Mouse (Mus musculus) T-helper 2 cell (primary cell): ENCODE data around the gene Clec16a.

Source experiments
- in situ Hi-C: fragments of 300-600 bp; cut with MboI, MseI; formaldehyde crosslinking; loops from one replicate; pipeline ENCODE4 v1.15.1; 2025; ENCODE audit warnings: high pct_unique_total_duplicates

Gene Clec16a

DNA sequence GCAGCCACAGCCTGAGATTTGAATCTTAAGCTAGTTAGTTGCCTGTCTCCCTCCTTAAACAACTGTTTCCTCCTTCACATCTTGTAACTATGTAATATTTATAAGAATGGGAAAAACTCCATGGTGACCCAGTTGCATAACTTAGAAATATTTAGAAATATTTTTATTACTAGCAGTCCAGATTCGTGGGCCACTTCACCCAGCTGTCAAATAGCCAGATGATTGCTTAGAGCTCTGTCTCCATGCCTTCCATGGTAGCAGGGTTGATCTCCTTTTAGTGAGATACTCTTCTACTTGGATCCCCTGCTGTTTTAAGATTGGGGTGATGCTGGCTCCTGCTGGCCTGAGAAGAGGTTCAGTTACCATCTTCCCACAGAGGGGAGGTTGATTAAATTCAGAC is 33.2 kb downstream of the Clec16a start:
- in situ Hi-C loops = loop anchor here (5.0 to 10.0 kb wide), 2 partner anchors 49 to 196 kb away; no protein-coding TSS in a partner anchor

DNA sequence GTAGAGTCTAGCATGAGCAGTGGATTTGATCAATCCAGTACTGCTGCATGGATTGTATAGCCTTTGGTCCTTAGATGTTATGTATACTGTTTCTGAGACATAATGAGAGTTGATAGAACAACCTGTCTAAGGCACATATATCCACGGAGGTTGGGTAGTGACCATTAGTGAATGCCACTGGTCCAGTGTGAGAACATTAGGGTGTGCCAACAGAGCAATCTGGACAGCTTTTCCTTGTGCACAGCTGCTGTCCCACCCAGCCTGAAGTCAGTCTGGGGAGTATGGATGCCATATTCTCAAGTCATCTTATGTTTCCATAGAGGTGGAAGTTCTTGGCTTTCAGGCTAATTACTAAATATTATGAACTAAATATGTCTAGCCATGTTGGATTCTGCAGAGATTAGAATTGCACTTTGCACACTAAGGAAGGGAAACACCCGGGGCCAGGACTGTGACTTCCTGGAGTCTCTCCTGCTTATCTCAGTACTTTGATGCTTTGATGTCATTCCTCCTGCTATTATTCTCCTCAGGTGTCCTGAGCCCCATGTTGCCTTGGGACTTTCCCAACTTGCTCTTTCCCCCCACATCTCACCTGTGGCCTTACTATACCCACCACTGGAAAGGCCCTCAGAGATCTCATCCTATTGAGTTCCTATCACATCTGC is 36.2 kb downstream of the Clec16a start:
- in situ Hi-C loops = loop anchor here (5.0 kb wide), 1 partner anchor 286 kb away; no protein-coding TSS in a partner anchor

DNA sequence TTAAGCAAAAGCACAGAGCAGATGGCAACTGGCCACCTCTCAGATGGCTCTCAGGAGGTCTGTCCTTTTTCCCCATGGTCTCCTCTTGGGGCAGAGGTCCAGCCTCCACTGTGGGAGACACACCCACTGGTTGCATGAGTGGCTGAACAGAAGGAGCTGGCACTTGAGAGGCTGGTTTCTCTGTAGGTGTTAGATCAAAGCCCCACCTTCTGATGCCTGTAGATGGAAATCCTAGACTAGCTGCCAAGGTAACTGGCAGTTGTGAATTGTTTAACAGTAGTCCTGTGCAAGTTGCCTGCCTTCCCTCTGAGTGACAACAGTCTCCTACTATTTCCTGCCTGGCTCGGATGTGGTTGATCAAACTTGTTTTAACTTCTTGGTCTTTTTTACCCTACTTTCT is 40.0 kb downstream of the Clec16a start:
- in situ Hi-C loops = no loop called here

DNA sequence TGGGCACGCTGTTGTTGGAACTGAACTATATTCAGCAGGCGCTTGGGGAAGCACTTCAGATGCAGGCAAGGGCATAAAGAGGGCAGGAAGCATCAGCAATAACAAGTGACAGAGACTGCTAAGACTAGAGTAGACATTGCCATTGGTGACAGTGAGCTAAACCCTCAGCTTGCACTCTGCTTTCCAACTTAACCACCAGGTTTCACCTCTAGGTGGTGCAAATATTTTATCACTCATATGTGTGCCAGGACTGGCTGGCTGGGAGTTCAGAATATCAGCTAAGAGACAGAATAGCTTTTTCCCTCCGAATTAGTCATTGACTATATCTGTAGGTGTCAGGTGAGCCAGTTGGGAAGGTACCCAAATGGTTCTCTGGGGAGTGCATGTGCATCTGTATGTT is 41.4 kb downstream of the Clec16a start:
- in situ Hi-C loops = no loop called here

DNA sequence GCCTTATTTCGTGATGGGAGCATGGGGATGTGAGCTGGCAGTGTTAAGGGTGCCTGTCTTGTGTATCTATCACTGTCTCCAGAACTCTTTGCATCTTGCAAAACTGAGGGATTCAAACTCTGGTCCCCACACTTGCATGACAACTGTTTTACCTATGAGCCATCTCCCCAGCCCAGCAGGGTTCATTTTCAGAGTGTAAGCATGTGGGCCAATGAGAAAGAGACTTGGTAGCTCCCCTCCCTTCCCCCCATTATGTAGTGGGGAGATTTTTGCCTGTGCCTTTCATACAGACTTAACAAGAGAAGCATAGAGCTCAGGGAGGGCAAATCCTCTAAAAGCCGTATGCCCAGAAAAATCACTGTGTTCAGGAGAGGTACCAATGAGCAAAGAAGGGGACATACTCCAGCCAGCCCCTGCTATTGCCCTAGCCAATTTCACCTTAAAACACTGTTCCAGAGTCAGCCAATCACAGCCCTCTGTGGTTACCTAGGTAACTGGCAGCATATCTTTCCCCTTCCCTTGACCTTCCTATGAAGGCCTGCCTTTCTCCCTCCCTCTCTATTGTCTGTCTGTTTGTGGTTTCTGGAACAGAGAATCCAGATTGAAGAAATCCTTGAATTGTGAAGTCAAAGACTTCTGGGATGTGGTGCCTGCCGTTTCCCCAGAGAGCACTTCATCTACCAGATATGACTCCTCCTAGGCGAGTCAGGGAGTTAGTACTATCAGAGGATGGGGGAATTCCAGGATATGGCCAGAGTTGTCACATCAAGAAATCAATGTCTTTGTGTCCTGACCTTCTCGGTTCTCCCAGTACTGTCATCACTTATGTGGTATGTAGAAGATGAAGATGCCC is 55.0 kb downstream of the Clec16a start:
- in situ Hi-C loops = no loop called here

DNA sequence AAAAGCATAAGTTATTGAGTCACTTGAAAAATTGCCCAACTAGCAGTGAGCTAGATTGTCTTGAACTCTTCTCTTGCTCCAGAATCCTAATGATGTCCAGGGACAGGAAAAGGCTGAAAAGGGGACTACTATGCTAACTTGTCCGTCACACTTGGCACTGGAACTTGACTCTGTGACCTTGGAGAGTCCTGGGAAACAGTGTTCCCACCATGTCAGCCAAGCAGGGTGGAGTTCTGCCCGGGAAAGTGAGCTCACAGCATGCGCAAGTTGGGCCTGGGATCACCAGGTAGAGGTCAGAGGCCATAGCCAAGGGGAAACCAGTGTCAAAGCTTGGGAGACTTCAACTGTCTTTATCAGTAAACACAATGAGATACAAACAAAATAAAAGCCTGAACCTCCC is 62.7 kb downstream of the Clec16a start:
- in situ Hi-C loops = no loop called here

DNA sequence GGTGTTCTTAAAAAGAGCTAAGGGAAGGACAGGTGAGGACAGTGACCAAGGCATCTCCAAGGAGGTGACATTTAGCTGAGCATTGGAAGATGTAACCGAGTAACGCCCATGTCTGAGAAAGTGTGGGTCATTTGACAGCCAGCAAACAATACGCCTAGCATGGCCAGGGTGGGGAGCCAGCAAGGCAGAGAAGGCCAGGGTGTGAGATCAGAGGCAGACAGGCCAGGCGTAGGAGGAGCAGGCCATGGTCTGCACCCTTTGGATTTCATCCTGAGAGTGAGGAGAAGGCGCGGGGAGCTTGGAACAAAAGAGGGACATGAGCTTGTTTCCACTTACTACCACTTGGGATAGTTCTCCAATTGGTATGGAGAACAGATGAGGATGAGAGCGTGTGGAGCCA is 64.8 kb downstream of the Clec16a start:
- in situ Hi-C loops = no loop called here

DNA sequence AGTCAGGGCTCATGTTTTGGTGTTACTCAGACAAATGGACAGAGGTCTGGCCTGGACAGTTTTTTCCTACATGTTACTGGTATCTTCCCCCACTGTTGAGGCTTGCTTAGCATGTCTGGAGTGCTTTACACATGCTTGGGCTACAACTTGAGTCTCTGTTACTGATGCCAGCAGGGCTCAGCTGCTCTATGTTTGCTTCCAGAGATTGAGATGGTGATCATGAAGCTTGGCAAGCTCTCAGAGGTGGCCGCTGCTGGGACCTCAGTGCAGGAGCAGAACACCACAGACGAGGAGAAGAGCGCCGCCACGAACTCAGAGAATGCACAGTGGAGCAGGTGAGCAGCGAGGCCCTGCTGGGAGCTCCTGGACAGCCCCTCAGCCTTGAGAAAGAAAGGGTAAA is 65.7 kb downstream of the Clec16a start:
- in situ Hi-C loops = no loop called here

DNA sequence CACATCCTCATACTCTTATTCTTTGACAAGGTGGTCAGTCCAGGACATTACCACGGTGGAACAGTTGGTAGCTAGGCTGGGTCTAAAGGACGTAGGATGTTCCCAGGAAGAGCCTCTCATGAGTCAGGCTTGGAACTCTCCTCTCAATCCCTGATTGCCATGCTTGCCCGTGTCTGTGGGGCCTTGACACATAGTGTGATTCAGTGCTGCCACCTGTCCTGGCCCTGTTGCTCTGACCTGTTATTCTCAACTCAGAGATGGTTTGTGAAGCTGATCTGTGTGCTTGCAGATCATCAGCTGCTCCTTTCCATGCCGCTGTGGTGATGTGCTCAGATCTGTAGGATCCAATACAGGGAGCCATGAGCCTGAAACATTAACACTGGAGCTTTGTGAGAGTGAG is 66.2 kb downstream of the Clec16a start:
- in situ Hi-C loops = no loop called here

DNA sequence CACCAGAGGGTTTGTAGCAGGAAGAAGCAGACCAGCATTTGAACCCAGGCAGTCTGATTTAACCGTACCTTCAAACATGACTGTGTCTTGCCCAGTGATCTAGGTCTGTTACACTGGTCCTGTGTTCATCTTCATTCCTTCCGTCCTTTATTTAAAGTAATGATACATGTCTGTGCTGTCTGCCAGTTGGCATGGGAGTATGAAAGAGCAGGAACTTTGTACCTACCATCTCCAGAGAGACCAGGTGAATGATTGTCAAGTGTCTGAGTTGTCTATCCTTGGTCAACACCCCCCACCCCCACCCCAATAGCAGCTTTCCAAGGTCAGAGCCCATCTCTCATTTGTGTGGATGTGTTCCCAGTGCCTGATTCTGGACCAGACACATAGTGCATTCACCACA is 68.9 kb downstream of the Clec16a start:
- in situ Hi-C loops = no loop called here

DNA sequence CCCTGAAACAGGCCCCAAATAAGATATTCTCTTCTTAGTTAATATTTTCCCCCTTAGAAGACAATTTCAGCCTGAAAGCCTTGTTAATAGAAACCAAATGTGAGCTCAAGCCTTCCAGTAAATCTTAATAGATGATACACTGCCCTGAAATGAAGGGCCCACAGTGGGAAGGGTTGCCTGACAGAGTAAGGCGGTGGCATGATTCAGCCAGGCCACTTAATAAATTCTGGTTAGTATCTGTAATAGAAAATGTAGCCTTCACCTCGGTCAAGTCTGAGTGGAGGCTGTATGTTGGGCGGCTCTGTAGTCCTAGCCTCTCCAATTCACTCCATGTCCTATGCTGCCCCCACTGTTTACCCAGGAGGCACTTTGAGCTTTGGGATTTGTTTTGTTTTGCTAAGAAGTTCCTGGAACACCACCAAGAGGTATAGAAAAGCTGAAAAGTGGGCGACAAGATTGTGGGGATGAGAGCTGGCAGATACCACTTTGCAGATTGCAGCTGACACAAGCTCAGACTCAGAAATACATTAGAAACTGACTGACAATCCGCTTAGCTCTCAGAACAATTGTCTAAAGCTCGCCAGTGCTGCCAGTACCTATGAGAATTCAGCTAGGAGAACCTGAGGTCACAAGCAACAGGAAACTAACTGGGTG is 75.9 kb downstream of the Clec16a start:
- in situ Hi-C loops = no loop called here

DNA sequence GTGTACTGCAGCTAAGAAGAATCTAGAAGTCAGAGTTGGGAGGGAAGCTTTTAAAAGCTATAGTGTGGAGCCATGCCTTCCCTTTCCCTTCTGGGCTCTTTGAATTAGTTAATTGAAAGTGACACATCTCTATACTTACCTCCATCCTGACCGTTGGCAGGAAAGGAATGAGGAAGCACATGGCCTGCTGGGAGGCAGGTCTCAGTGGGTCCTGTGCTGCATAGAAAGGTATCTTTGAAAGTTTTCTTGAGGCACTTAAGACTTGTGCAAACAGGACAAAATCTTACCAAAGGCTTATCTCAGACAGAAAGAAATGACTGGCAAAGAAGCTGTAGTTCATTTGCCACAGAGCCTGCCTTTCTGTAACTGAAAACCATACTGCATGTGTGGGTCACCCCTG is 76.6 kb downstream of the Clec16a start:
- in situ Hi-C loops = no loop called here

DNA sequence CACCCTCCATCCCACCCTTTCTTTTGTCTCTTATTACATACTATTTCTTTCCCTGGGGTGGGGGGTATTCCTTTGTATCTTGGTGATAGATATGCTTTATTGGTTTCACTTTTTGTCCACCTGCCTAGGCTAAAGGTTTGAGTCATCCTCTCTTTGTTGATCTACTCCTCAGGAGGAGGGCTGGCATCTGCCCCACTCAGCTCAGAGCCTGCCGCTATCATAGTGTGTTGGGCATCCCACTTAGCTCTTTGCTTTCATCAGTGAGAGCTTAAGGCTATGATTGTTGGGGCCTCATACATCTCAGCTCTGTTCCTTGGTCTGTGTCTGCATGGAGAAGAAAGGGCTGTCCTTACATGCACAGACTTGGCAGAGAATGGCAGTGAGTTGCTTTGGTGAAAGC is 81.0 kb downstream of the Clec16a start:
- in situ Hi-C loops = loop anchor here (5.0 kb wide), 1 partner anchor 49 kb away; no protein-coding TSS in a partner anchor

DNA sequence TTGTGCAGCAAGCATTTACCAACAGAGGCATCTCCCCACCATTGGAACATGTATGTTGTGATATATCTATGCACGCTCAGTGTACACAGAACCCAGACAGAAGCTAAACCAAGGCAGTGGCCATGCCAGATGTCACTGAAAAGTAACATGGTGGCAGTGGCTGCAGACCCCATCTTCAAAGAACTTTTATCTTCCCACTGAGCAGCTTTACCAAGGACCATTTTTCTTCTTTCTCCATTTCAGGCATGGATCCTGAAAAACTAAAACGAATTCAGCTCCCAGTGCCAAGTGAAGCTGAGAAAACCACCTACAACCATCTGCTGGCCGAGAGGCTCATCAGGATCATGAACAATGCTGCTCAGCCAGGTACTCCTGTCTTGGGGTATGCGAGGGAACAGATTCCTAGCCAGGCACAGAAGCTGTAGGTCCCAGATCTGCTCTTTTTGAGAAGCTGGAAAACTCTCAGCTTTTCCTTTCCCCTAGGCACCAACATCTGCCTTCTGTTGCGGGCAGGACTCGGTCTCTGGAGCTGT is 82.1 kb downstream of the Clec16a start:
- in situ Hi-C loops = loop anchor here (5.0 kb wide), 1 partner anchor 50 kb away; no protein-coding TSS in a partner anchor

DNA sequence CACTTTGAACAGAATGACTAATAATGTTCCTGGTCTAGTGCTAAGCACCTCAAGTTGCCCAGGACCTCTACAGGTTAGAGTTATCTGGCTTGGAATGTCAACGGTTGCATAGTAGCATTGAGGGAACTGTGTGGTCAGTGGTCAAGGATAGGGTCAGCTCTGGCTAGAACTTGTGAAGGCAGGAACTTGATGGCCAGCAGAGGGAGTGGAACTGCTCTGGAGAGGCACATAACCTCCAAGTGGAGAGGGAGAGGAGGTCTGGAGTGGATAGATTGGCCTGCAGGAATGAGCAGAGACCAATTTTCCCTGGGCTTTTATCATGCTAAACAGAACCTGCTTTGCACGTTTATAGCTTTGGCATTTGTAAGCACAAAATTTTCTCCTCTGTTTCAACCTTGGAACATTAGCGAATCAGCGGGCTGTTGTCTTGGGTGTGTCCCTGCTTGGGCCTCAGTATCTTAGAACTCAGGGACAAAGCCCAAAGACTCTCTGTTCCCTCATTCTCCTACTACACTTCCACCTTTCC is 83.0 kb downstream of the Clec16a start:
- in situ Hi-C loops = loop anchor here (5.0 kb wide), 1 partner anchor 51 kb away; no protein-coding TSS in a partner anchor

DNA sequence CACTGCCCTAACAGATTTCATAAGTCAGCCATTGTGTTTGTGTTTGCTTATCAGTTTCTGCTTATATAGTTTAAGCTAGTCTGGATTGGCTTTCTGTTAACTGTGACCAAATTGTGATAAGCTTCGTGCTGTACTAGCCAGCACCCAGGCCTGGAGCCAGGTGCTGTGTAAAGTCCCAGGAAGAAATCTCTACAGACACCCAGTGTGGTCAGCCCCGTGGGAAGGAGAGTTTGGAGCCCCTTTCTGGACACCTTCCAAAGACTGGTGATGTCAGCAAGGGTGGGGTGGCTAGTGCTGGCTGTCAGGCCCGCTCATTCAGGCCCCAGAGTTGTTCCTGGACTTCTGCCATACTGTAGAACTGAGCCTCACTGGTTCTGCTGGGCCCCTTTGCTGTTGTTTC is 83.8 kb downstream of the Clec16a start:
- in situ Hi-C loops = loop anchor here (5.0 kb wide), 1 partner anchor 52 kb away; no protein-coding TSS in a partner anchor

DNA sequence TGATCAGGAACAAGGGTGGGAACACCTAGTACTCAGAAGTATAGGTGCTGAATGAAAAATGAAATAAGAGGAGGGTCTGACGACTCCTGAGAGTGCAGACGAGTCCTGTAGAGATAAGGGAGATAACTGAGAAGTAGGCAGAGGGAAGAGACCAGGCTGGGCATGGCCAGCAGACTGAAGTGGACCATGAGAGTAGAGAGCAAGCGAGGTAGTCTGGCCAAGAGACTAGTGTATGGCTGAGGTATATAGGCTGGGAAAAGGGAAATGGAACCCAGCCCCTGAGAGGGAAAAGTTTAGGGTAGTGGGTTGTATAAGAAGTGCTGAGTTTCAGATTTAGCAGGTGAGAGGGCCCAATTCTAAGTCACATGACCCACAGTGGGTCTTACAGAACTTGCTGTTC is 84.2 kb downstream of the Clec16a start:
- in situ Hi-C loops = loop anchor here (5.0 kb wide), 1 partner anchor 52 kb away; no protein-coding TSS in a partner anchor

DNA sequence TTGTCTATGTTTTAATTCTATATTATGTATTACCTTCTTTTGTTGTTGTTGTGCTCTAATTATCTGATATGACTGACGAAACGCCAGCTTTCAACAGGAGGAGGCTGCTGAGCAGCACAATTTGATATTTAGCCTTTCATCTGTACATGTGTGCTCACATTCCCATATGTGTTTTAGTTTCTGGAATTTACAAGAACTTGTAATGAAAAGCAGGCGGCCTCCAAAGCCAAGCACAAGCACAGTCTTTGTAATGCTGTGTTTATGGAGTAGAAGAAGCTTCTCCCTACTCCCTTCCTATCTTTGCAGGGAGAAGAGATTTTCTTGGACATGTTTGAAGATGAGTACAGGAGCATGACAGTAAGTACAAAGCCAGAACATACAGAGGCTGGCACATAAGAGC is 89.8 kb downstream of the Clec16a start:
- in situ Hi-C loops = loop anchor here (5.0 to 10.0 kb wide), 2 partner anchors 87 to 210 kb away; no protein-coding TSS in a partner anchor

DNA sequence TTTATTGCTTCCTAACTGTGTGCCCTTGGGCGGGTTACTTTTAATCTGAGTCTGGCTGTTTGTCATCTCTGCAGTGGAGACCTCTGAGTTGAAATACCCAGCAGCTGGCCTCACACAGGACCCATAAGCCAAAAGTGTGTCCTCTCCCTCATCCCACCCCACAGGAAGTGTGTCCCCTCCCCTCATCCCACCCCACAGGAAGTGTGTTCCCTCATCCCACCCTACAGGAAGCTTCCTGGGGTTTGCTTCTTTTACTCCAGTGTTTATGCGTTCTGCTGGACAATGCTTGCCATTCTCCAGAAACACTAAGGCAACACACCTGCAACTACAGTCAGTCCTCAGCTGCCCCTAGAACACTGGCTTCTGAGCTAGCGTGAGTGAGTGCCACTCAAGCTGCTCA is 92.8 kb downstream of the Clec16a start:
- in situ Hi-C loops = loop anchor here (5.0 to 10.0 kb wide), 2 partner anchors 84 to 207 kb away; no protein-coding TSS in a partner anchor

DNA sequence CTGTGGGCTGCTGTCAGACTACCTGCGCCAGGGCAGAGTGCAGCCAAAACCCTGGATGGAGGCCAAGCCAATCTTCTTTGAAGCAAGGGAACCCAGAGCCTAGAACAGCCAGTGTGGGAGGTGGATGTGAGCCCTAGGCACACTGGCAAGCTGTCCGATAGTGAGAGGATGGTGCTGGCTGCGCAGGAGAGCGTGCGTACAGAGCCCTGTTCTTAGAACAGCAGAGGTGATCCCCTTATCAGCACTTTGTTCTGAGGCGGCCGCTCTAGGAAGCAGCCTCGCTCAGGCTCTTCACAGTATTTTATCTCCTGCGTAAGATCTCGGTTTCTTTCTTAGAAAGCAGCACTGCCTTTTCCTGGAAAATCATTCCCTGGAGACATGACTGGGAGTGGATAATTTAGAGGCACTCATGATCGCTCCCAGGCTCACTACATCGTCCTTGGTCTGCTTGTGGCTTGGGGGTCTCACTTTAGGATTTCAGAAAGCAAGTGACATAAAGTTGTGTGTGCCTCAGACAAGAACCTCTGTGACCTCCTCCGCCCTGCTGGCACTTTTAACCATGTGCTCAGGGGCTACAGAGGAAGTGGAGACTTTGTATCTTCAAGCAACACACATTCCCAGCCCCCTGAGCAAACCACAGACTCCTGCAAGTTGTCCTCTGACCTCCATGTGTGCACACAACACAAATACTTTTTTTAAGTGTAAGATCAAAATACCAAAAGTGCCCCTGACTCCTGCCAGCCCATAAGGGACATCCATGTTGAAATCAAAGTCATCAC is 94.2 kb downstream of the Clec16a start:
- in situ Hi-C loops = loop anchor here (5.0 to 10.0 kb wide), 2 partner anchors 83 to 206 kb away; no protein-coding TSS in a partner anchor

DNA sequence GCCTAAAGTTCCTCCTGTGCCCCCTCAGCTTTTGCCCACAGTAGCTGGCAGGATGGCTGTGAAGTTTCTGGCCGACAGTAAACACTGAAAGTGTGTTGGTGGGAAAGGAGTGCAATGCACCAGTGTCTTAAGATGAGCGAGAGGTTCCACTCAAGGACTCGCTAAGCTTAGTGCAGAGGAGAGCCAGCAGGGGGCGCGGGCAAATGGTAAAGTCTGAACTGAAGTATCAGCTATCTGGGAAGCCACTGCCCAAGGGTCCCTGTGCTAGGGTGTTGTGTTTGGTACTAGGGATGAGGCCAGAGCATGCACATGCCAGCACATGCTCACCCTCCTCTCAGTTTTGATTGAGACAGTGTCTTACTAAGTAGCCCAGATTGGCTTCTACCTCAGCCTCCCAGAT is 94.9 kb downstream of the Clec16a start:
- in situ Hi-C loops = no loop called here
